Mouse (Mus musculus) 3T3-L1 (cell line): ENCODE measurements at regions not wholly inside any gene's neighbourhood (a gene's known extent, or its start where the extent isn't known, plus 50 kb on each side); places are given as distances from the start of the nearest gene placed in this dataset.
A peak's percentile ranks its signal among the peaks of the same experiment; 100 is the strongest.

ENCODE experiments used
- DNase-seq: peaks from one replicate; pipeline ENCODE4 v3.0.0-alpha.2; 2015; ENCODE audit warnings: low read depth, low spot score

GRCm38 (mm10) chr10:113034356-113034755, 105.6 kb upstream of the Atxn7l3b start:
- DNase-seq, result no peak

DNA sequence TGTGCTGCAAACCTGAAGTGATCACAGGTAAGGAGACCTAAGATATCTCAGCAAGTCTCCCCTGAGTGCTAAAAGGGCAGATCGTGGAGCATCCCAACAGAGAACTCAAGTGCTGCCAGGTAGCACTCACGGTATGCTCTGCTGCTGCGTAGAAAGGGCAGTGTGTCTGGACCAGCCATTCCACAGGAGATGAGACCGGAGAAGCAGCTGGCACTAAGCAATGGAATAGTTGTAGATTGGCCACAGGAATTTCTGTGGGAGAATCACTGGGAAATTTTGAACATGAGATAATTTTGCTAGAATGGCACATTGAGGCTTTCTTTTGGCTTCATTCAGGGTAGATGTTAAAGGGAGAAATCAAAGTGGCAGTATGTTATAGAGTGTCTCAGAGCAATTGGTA, 104.1 kb upstream of the Atxn7l3b start:
- DNase-seq, result no peak

DNA sequence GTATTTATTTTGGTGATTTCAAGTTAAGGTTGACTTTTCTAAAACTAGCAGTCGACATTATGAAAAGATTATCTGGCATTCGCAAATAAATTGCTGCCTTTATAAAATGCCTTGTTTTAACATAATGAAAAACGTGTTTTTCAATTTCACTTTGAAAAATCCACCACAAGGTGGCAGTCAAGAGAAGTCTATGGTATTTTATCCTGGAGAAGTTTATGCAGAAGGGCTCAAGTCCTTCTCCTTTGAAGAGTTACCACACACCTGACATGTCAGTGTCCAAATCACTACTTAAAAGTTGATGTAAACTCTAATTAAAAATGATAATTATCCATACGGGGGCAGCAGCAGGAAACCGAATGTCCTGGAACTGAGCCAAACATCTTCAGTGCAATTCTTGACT, 98.5 kb upstream of the Atxn7l3b start:
- peak; percentile 80 for DNase-seq

DNA sequence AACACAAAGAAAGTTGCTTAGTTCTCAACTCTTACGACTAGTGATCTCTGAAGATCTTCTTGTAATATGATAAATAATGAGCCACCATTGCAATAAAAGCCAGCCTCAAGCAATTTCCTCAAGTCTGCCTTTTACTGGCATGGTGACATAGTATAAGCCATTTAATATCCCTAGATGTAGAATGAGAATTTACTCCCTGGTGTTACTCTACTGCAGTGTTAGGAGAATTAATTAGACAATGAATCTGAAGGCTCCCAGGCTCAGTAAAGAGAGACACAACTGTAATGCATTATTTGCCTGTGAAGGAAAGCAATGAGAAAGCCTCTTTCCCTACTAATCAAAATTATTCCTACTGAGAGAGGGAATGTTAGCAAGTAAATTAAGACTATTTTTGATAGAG, 95.8 kb upstream of the Atxn7l3b start:
- DNase-seq, result no peak

- DNase-seq, result no peak
These were observed 80.3 kb upstream of the Atxn7l3b start for GRCm38 (mm10) chr10:113009124-113009523.

- no peak for DNase-seq
These were observed 61.9 kb upstream of the Atxn7l3b start for GRCm38 (mm10) chr10:112990720-112991119.

- DNase-seq, result no peak
These were observed 53.9 kb upstream of the Atxn7l3b start for GRCm38 (mm10) chr10:112982697-112983096.
